Mouse (Mus musculus) ES-E14 (cell line): ENCODE measurements around the gene Pxdc1.

Experiments used
- CHD2 ChIP-seq: IDR thresholded peaks from 2 replicates; pipeline ENCODE4 v1.6.1; 2014; ENCODE audit warnings: mild to moderate bottlenecking, low read depth, low read length, inconsistent platforms
- HCFC1 ChIP-seq: IDR thresholded peaks from 2 replicates; pipeline ENCODE4 v1.6.1; 2012; ENCODE audit warnings: low read length, inconsistent platforms, borderline replicate concordance; ENCODE audit not compliant: insufficient read depth
- MAFK ChIP-seq: IDR thresholded peaks from 2 replicates; pipeline ENCODE4 v1.6.1; 2014; ENCODE audit warnings: mild to moderate bottlenecking, low read depth, low read length, inconsistent platforms; ENCODE audit not compliant: insufficient read depth
- ZC3H11A ChIP-seq: IDR thresholded peaks from 2 replicates; pipeline ENCODE4 v1.6.1; 2012; ENCODE audit warnings: low read depth, mild to moderate bottlenecking, inconsistent platforms, low read length, borderline replicate concordance
- ZNF384 ChIP-seq: IDR thresholded peaks from 2 replicates; pipeline ENCODE4 v1.6.1; 2012; ENCODE audit warnings: low read depth, low read length, inconsistent platforms

DNA sequence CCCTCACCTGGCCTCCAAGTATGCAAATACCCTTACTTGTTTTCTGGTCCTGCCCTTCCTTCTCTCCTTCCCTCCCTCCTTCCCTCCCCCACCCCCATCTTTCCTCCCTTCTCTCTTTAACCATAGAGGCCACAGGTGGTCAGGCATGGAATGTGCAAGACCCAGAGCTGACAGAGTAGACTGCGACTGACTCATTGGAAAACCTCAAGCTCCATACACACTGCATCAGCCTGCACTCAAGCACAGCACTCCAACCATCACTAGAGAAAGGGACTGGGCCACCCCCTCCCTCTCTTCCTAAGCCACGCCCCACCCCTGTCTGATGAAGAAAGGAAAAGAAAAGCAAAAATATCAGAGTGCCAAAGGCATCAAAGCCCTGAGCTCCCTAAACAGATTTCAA is 12.2 kb downstream of the Pxdc1 start:
- TF ChIP-seq MAFK: no peak
- TF ChIP-seq CHD2: no peak
- no peak for TF ChIP-seq HCFC1
- no peak for TF ChIP-seq ZC3H11A
- TF ChIP-seq ZNF384: no peak
